Mouse (Mus musculus) hindlimb bud, embryonic 11.5 days (tissue): Measurements from ENCODE around the gene Galnt7.
"Not testable (repeated sequence)": the region's sequence is repeated elsewhere in the genome, so short reads cannot be mapped to it uniquely, and the experiment has no call there.

ENCODE experiments used
- DNase-seq: peaks from one replicate; pipeline ENCODE4 v3.0.0-alpha.2; 2012; ENCODE audit warnings: low read depth, low spot score; ENCODE audit errors: extremely low spot score

Gene Galnt7

DNA sequence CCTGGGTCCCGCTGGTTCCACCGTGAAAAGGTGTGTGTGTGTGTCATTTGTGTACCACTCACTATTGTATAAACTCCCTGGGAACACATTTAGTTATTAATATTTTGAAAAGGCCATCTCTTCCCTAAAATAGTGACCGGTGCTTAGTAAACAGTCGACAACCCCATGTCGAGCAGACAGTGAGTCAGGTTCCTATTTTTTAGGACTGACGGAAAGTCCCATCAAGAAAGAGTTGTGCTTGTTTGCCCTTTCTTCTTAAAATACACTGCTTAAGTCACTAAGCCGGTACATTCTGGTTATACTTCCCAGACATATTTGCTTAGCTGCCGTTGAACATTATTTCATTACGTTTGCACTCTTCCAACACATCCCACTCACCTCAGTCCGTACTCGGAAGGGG lies 111.9 kb downstream of the Galnt7 start:
- no peak for DNase-seq

DNA sequence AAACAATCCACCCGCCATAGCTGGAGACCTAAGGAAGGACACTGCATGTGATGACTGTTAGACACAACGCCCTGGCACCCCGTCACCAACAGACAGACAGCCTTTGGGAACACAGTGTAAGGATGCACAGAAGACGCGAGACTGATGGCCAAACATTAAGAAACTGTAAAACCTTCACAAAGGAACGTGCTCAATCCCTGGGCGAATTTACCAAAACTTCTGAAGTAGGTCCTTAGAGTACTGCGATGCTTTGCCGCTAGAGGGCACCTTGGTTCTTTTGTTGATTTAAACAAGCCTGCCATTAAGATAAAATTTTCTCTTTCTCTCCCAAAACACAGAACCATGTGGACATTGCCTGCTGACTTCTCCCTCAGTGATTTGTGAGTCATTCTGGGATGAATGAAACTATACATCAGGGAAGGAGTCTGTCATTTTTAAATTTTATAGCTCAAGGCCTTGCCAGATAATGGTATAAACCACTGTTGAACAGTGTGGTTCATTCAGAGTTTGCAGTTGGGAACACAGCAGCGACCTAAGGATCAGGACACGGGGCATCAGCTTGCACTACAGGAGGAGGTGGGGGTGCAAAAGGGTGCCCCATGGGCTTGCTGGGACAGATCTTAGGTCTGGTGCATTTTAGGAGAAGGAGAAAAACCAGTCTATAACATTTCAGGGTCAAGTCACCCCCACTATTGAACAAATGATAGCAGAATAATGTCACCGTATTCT lies 112.6 kb downstream of the Galnt7 start:
- DNase-seq: no peak

- no peak for DNase-seq
These were observed 114.2 kb downstream of the Galnt7 start for GRCm38 (mm10) chr8:57538601-57539000.

DNA sequence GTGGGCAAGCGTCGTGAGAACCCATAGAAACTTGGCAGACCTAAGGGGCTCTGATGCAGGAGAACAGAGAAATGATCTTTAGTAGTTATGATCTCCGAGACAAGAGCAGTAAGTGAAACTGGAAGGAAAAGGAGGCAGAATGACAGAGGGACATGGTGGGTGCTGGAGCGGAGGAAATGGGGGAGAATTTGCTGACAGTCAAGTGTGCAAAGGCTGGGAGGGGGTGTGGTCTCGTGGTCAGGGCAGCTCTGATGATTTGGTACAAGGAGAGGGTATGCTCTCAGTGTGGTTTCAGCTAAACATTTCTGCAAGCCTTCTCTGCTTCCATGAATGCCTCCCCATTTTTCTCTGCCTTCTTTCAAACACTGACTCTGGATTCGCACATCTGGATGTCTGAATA lies 116.7 kb downstream of the Galnt7 start:
- no peak for DNase-seq

DNA sequence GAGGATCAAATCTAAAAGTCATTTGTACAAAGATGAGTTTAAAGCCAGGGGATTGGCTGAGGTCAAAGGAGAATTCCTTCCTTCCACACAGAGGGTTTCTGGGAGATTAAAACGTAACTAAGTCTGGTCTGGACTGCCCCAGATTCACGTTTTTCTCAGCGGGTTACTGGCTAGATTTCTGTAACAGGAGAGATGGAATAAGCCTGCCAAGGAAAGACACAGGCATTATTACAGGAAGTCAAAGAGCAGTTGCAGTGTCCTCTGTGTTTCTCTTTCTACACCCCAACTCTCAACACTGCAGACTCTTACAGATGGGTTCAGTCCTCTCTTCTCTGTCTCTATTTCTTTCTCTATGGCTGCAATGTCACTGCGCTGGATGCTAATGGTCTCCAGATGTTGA lies 118.3 kb downstream of the Galnt7 start:
- DNase-seq: no peak

GRCm38 (mm10) chr8:57533106-57533505 lies 119.7 kb downstream of the Galnt7 start:
- no peak for DNase-seq

GRCm38 (mm10) chr8:57532223-57532622 lies 120.6 kb downstream of the Galnt7 start:
- no peak for DNase-seq

DNA sequence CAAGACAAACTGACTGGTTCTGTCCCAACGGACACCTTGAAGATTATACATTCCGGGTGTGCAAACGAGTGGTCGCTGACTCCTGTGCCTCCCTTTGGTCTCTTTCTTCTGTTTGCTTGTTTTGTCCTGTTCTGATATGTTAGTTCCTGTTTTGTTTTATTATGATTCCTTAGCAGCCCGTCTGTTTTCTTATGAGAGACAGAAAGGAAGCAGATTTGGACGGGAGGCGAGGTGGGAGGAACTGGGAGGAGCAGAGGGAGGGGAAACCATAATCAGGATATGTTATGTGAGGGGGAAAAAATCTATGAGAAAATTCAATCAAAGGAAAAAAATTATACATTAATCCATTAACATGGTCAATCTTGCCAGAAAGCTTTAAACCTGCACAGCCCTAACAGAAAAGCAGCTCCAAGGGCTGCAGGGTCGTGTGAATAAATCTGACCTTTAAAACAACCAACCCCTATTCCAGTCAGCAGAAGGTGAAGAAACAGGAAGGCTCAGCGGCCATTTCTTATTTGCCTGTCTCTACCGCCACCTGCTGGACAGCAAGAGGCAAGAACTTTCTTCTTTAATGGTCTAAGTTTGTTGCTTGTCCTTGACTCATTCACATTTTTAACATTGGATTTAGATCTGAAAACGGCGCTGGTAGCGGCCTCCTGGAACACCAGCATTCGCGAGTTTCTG lies 122.0 kb downstream of the Galnt7 start:
- DNase-seq: no peak

- no peak for DNase-seq
These were observed 122.6 kb downstream of the Galnt7 start for GRCm38 (mm10) chr8:57530238-57530637.

DNA sequence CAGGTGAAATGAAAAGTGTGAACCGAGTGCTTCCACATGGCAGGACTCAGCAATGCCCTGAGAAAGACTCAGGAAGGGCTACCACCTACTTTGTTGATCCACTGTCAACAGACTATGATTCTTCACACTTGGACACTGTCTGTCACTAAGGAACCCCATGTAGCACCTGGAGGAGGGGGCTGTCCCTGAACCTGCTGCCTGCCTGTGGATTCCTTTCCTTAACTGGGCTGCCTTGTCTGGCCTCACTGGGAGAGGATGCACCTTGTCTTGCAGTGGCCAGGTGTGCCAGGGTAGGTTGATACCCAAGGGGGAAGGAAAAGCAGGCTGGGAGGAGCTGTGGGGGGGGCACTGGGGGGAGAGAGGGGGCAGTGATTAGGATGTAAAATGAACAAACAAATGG lies 124.8 kb downstream of the Galnt7 start:
- DNase-seq: no peak

DNA sequence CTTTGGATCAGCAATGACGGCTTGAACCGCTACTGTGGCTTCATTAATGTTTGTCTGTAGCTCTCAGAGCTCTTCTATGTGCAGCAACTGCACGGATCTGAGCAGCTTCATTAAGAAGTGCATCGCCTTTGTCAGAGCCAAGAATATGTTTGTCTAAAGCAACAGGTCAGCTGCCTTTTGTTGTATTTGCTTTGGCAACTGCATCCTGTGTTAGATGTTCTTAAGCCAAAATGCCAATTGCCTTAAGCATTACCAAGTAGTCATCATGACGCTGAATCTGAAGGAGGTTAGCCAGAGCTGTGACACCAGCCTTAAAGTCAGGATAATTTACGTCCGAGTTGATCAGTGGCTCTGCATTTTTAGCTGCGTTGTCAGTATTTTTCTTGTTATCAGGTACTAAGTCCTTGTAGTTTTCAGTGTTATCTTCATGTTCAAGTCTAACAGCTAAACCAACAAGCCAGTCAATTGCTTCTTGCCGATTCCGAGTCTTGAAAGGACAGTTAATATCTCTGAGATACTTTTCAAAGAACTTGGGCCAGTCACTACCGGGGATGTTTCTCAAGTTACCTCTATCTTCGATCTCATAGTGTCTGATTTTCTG lies 132.5 kb downstream of the Galnt7 start:
- no peak for DNase-seq

DNA sequence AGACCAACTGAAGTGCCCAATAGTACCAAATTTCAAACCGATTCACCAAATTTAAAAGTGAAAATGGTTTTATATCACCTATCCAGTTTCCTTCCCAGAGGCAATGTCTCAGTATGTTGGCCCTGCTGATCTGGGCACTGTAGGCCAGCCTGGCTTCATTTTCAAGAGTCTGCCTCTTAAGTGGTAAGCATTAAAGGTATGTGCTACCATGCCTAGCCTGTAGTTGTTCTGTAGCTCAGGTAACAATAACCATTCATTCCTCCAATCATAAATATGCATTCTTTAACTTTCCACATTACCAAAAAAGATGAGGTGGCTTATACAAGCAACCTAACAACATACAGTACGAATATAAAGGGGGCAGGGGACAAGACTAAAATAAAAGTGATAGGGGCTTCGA lies 135.1 kb downstream of the Galnt7 start:
- no peak for DNase-seq

DNA sequence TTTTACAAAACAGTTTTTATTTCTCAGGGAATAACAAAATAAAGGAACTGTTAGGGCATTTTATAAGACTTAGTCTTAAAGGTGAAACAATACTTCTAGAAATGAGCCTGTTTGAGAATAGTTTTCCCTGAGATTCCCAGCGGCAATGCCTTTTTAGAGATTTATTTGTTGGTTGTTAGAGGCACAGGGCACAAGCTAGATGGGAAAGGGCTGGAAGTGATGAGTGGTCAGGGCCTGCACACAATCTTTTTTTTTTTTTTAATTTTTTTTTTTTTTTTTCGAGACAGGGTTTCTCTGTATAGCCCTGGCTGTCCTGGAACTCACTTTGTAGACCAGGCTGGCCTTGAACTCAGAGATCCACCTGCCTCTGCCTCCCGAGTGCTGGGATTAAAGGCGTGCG lies 136.1 kb downstream of the Galnt7 start:
- not testable (repeated sequence) for DNase-seq

DNA sequence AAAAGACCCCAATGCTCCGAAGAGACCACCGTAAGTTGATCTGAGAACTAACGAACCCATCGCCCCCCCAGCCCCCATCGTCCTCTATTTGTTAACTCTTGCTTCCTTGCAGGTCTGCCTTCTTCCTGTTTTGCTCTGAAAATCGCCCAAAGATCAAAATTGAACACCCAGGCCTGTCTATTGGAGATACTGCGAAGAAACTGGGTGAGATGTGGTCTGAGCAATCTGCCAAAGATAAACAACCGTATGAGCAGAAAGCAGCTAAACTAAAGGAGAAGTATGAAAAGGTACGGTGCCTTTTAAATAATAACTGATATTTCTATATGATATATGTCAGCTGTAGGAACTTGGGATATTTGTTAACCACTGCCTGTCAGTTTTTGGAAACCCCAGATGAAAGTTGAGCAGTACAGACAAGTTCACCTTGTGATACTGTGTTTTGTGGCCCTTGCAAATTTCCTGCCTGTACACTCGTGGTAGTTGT lies 139.6 kb downstream of the Galnt7 start:
- DNase-seq: not testable (repeated sequence)

DNA sequence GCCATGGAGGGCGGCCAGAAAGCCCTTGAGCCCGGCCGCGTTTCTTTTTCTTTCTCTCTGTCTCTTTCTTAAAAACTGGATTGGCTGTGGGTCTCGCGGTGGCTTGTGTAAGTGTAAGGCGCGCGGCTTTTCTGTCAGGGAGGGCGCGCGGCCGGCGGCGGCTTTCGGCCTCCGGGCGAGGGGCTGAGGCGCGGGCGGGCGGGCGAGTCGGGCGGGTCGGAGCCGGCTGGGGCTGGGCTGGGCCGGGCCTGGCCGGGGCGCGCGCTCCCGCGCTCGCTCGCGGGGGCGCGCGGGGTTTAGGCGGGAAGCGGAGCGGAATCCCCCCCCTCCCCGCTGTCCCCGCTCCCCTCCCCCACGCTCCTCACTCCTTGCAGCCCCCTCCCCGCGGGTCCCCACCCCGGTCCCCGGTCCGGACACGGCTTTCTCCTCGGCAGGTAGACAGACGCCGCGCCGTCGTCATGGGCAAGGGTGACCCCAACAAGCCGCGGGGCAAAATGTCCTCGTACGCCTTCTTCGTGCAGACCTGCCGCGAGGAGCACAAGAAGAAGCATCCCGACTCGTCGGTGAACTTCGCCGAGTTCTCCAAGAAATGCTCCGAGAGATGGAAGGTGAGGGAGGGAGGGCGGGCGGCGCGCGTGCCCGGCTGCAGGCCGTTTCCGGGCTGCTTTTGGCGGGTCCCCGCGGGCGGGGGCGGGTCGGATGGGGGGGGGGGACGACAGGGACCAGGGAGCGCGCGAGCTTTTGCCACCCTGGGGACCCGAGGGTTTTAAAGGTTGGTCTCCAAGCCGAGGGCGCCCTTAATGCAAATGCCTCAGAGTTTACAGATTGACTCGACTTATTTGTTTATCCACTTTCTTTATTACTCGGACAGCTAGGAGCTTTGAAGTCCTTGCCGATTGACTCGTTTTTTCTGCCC lies 140.4 kb downstream of the Galnt7 start:
- no peak for DNase-seq

DNA sequence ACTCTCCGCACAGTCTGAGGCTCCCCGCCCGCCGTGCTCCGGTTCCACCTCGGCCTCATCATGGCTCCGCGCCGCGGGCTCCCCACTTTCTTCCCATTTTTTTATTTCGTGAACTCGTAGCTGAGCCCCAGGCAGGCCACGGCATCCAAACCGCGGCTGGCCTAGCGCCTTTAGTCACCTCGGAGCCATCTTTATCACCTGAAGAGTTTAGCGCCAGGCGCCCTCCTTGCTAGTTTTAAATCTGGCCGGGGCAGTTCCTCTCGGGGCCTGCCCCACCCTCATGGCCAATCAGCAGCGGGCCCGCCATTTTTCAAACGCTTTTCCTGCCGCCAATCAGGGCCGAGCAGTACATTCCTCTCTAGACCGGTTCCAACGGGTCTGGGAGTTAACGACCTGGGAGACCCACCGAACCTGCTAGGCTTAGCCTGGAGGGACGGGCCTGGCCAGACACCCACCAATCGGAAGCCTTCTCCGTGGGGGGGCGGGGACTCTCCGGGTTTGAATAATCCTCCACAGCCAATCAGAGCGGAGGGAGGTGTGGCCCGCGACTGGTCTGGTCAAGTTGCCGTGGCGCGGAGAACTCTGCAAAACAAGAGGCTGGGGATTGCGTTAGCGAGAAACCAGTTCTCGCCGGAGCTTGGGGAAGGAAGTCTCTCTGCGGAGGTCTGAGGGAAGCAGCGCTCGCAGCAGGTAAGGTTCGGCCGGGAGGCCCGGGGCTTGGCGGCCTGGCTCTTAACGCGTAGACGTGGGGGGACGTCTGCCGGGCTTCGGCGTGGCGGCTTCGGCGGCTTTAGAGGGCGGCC lies 141.3 kb downstream of the Galnt7 start, which contains the start of gene Hmgb2:
Gene Hmgb2 (plus strand): TSS at position 592 of the 803 bp plus-strand sequence.
- peak; percentile 94 for DNase-seq

DNA sequence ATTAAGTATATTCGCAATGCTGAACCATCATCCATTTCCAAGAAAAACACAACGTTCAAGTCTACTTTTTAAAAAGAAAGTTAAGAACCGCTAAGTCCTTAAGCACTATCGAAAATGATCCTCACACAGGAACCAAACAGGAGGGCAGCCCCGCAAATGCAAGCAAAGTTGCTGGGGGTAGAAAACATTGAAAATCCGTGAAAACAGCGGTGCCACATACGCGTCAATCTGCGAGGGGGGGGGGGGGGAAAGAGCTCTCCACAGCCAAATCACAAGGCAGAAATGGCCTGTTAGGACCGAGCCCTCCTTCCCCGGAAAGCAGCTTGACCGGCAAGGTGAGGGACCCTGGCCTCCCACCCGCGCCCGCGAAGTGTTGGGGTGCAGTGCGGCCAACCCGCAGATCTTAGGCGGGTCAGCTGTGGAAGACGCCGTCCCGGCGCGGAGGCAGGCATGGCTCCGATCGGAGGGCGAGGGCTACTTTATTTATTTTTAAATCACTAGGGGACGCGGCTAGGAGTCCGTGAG lies 142.0 kb downstream of the Galnt7 start:
- no peak for DNase-seq

- DNase-seq: no peak
These were observed 144.2 kb downstream of the Galnt7 start for GRCm38 (mm10) chr8:57508657-57509056.

DNA sequence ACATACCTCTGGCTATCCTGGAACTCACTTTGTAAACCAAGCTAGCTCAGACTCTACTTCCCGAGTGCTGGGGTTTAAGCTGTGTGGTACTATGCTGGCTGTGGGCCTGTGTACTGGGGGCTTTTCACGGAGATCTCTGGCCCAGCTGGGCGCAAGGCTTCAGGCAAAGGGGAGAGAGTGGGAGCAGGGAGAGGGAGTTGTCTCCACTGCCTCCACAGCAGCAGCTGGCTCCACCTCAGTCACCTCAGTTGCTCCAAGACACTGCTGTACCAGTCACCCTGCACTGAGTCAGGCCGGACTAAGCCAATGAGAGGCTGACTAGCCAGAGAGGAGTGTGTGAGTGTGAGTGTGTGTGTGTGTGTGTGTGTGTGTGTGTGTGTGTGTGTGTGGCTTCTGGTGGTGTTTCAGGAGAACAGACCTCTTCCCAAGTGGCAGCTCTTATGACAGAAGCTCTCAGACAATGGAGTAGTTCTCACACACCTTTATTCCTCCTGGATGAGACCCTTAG lies 145.2 kb downstream of the Galnt7 start:
- no peak for DNase-seq

GRCm38 (mm10) chr8:57505500-57505899 lies 147.3 kb downstream of the Galnt7 start:
- not testable (repeated sequence) for DNase-seq
